In the genomic region with DNA sequence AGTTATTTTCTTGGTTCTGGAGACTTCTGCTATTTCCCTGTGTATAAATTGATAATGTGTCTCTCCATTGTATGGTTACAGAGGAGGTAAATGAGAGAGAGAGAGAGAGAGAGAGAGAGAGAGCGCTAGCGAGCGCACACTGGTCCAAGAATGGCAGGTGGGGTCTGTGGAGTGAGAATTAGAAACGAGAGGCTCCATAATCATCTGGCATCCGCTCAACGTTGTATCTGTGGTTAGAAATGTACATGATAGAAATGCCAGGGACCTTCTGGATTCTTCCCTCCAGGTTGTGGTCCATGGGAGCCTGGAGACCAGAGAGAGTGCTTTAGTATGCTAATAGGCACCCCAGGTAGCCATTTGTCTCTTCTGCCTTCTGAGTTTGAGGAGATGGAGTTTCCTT, we compare ENCODE assay signal across 12 mouse cellular contexts.
"Had no signal": no experiment of that assay in that cellular context is flagged by ENCODE, and none has a peak within 500 bp of the region (broad histone marks: within the 10 kb centered on the region; RNA-seq: fewer than 3 reads in every experiment).

No protein-coding gene starts in this region.

- H3K4me3 ChIP-seq: limb, embryonic 15.5 days; liver, embryonic 12.5 days; midbrain, embryonic 10.5 days; myocyte; neural tube, embryonic 12.5 days had no signal

- H3K27ac ChIP-seq: kidney, postnatal 0 days; limb, embryonic 15.5 days; liver, embryonic 12.5 days; midbrain, embryonic 10.5 days; neural tube, embryonic 12.5 days; stomach, postnatal 0 days had no signal

- H3K4me1 ChIP-seq: liver, embryonic 12.5 days had no signal

- H3K27me3 ChIP-seq: limb, embryonic 15.5 days; liver, embryonic 12.5 days; neural tube, embryonic 12.5 days had no signal

- DNase-seq: kidney, postnatal 36 days; lung, postnatal 10 days; lung, postnatal 4 days; thymus, postnatal 4 days had no signal

- H3K9ac ChIP-seq: limb, embryonic 15.5 days; liver, embryonic 12.5 days; lung, embryonic 14.5 days; neural tube, embryonic 12.5 days had no signal

- H3K4me2 ChIP-seq: limb, embryonic 15.5 days; liver, embryonic 12.5 days; lung, embryonic 14.5 days; neural tube, embryonic 12.5 days had no signal

- H3K9me3 ChIP-seq: limb, embryonic 15.5 days; liver, embryonic 12.5 days; midbrain, embryonic 10.5 days; neural tube, embryonic 12.5 days had no signal

- ATAC-seq: liver, embryonic 12.5 days had no signal

- H3K36me3 ChIP-seq: limb, embryonic 15.5 days; liver, embryonic 12.5 days; midbrain, embryonic 10.5 days; neural tube, embryonic 12.5 days had no signal
